Mouse (Mus musculus): ENCODE measurements at regions not wholly inside any gene's neighbourhood (a gene's known extent, or its start where the extent isn't known, plus 50 kb on each side); places are given as distances from the start of the nearest gene placed in this dataset.
A peak's percentile ranks its signal among the peaks of the same experiment; 100 is the strongest.

- ATAC-seq (replicated peaks; ENCODE audit: low FRiP score) (no peak), DNase-seq (ENCODE audit: low spot score) (no peak)
- Histone ChIP-seq H3K9ac (ENCODE audit: low read length) (no peak overlapping the region), H3K4me1 (replicated peaks; ENCODE audit: control insufficient read depth, insufficient read depth, low read length) (no peaks in the 10 kb centered on the region), H3K27me3 (ENCODE audit: control insufficient read depth, insufficient read depth, low read length) (no peaks in the 10 kb centered on the region), H3K9me3 (ENCODE audit: control insufficient read depth, low read length) (no peaks in the 10 kb centered on the region), H3K4me2 (ENCODE audit: low read depth, low read length, severe bottlenecking) (no peak overlapping the region), H3K4me3 (ENCODE audit: low read depth, low read length) (no peak overlapping the region), H3K27ac (ENCODE audit: low read depth, low read length) (no peak overlapping the region), H3K36me3 (ENCODE audit: control insufficient read depth, insufficient read depth, low read length) (no peaks in the 10 kb centered on the region)
- whole genome bisulfite sequencing, result 90% methylated on average over 8 of the region's 8 CpGs
Observed at GRCm38 (mm10) chr3:144286100-144286499, 81.1 kb upstream of the Lmo4 start.

DNA sequence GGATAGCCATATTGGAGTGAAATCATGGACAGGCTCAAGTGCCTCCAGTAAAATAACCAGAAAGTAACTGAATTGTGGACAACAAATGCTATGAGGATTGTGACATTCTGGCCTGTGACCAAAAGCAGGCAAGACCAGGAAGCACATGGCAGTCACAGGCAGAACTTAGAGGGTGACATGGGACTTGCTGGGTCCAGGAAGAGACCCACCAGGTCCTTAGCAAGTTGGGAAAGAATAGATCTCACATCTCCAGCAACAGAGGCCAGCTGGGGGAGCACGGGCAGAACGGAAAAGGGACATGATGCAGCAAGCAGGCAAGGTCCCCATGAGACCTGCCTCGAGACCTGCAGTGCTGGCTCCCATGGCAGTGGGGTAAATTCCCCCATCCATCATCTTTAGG, 79.3 kb upstream of the Lmo4 start:
- no peak overlapping the region for H3K27ac ChIP-seq (ENCODE audit: low read depth, low read length)
- H3K9ac ChIP-seq (ENCODE audit: low read length), result no peak overlapping the region
- H3K9me3 ChIP-seq (ENCODE audit: control insufficient read depth, low read length), result no peaks in the 10 kb centered on the region
- DNase-seq (ENCODE audit: low spot score) (no peak), ATAC-seq (replicated peaks; ENCODE audit: low FRiP score) (no peak)
- no peaks in the 10 kb centered on the region for H3K36me3 ChIP-seq (ENCODE audit: control insufficient read depth, insufficient read depth, low read length)
- H3K27me3 ChIP-seq (ENCODE audit: control insufficient read depth, insufficient read depth, low read length), result no peaks in the 10 kb centered on the region
- 94% methylated on average over 3 of the region's 3 CpGs for WGBS
- no peak overlapping the region for H3K4me2 ChIP-seq (ENCODE audit: low read depth, low read length, severe bottlenecking)
- no peaks in the 10 kb centered on the region for H3K4me1 ChIP-seq (replicated peaks; ENCODE audit: control insufficient read depth, insufficient read depth, low read length)
- no peak overlapping the region for H3K4me3 ChIP-seq (ENCODE audit: low read depth, low read length)

- Histone ChIP-seq H3K27ac (ENCODE audit: low read depth, low read length) (no peak overlapping the region), H3K9me3 (ENCODE audit: control insufficient read depth, low read length) (no peaks in the 10 kb centered on the region), H3K9ac (ENCODE audit: low read length) (no peak overlapping the region), H3K36me3 (ENCODE audit: control insufficient read depth, insufficient read depth, low read length) (no peaks in the 10 kb centered on the region), H3K4me3 (ENCODE audit: low read depth, low read length) (no peak overlapping the region), H3K27me3 (ENCODE audit: control insufficient read depth, insufficient read depth, low read length) (no peaks in the 10 kb centered on the region), H3K4me2 (ENCODE audit: low read depth, low read length, severe bottlenecking) (no peak overlapping the region), H3K4me1 (replicated peaks; ENCODE audit: control insufficient read depth, insufficient read depth, low read length) (no peaks in the 10 kb centered on the region)
- WGBS, result 84% methylated on average over 5 of the region's 5 CpGs
- ATAC-seq (replicated peaks; ENCODE audit: low FRiP score), result no peak
- DNase-seq (ENCODE audit: low spot score), result no peak
Observed at GRCm38 (mm10) chr3:144273115-144273514, 68.1 kb upstream of the Lmo4 start.

DNA sequence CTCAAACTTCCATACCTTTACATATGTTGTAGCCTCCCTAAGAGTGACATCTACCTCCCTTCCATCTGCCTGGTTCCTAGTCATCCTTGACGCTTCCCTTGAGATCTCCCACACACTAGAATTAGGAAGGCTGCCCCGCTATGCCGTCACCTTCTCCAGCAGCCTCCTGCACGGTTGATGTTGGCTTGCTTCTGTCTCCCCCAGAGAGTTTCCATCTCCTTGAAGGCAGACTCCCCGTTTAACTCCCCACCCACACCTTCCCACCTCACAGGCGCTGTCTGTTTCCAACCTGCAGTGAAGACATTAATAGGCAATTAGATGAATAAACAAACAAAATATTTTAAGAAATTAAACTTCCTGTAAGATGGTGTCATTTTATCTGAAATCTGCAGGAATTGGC, 65.2 kb upstream of the Lmo4 start:
- H3K4me1 ChIP-seq (replicated peaks; ENCODE audit: control insufficient read depth, insufficient read depth, low read length), result no peaks in the 10 kb centered on the region
- H3K9me3 ChIP-seq (ENCODE audit: control insufficient read depth, low read length), result no peaks in the 10 kb centered on the region
- H3K27me3 ChIP-seq (ENCODE audit: control insufficient read depth, insufficient read depth, low read length), result no peaks in the 10 kb centered on the region
- H3K27ac ChIP-seq (ENCODE audit: low read depth, low read length), result no peak overlapping the region
- H3K36me3 ChIP-seq (ENCODE audit: control insufficient read depth, insufficient read depth, low read length), result no peaks in the 10 kb centered on the region
- no peak overlapping the region for H3K4me2 ChIP-seq (ENCODE audit: low read depth, low read length, severe bottlenecking)
- no peak overlapping the region for H3K4me3 ChIP-seq (ENCODE audit: low read depth, low read length)
- DNase-seq (ENCODE audit: low spot score) (no peak), ATAC-seq (replicated peaks; ENCODE audit: low FRiP score) (no peak)
- H3K9ac ChIP-seq (ENCODE audit: low read length), result no peak overlapping the region
- WGBS, result 86% methylated on average over 6 of the region's 6 CpGs

DNA sequence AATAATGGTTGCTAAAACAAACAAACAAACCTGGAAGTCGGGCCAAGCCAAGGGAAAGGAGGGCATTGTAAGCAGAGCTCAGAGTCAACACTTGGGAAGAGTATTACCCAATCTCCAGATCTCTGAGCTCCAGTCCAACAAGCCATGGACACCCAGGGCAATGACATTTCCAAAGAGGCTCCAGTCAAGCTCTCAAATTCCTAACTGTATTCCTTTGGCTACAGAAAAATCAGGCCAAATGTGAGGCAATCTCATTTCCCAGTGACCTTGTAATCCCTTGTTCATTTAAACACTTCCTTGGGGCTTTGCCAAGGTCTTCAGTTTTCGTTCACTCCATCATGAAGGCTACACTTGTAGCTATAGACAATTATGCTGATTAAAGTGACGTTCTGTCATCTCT, 59.5 kb upstream of the Lmo4 start:
- 73% methylated on average over 3 of the region's 3 CpGs for WGBS
- ATAC-seq (replicated peaks; ENCODE audit: low FRiP score), result no peak

DNA sequence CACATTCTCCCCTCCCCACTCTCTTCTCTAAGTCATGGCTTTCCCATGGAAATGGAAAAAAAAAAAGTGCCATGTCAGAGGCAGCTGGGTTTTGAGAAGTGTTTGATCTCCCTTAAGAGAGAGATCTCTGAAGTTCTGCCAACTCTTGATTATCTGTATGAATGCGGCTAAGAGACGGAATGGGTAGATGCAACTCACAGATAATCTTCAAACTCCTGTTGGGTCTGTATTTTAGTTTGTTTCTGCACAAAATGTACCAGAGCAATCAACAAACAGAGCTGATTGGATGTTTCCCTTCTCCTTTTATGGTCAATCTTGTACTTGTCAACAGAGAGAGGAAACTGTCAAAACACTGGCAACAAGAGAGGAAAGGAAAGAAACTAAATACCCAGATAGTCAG, 55.9 kb upstream of the Lmo4 start:
- no peak for DNase-seq (ENCODE audit: low spot score)

More for the DNA sequence above, 59.5 kb upstream of the Lmo4 start:
- no peak overlapping the region for H3K4me2 ChIP-seq (ENCODE audit: low read depth, low read length, severe bottlenecking)
- no peak overlapping the region for H3K27ac ChIP-seq (ENCODE audit: low read depth, low read length)
- H3K9me3 ChIP-seq (ENCODE audit: control insufficient read depth, low read length), result no peaks in the 10 kb centered on the region
- no peak overlapping the region for H3K9ac ChIP-seq (ENCODE audit: low read length)
- H3K27me3 ChIP-seq (ENCODE audit: control insufficient read depth, insufficient read depth, low read length), result no peaks in the 10 kb centered on the region
- no peak overlapping the region for H3K4me3 ChIP-seq (ENCODE audit: low read depth, low read length)
- no peak for DNase-seq (ENCODE audit: low spot score)
- no peaks in the 10 kb centered on the region for H3K4me1 ChIP-seq (replicated peaks; ENCODE audit: control insufficient read depth, insufficient read depth, low read length)
- H3K36me3 ChIP-seq (ENCODE audit: control insufficient read depth, insufficient read depth, low read length), result no peaks in the 10 kb centered on the region

GRCm38 (mm10) chr3:144257714-144258517, 52.9 kb upstream of the Lmo4 start:
- ATAC-seq (replicated peaks; ENCODE audit: low FRiP score) (0 out of 2 replicates have a peak, but pooled peaks have one; percentile 44), DNase-seq (ENCODE audit: low spot score) (no peak)
- H3K9me3 ChIP-seq (ENCODE audit: control insufficient read depth, low read length), result no peaks in the 10 kb centered on the region
- H3K4me1 ChIP-seq (replicated peaks; ENCODE audit: control insufficient read depth, insufficient read depth, low read length), result no peaks in the 10 kb centered on the region
- H3K36me3 ChIP-seq (ENCODE audit: control insufficient read depth, insufficient read depth, low read length), result no peaks in the 10 kb centered on the region
- H3K27ac ChIP-seq (ENCODE audit: low read depth, low read length), result no peak overlapping the region
- 70% methylated on average over 6 of the region's 6 CpGs for WGBS
- no peak overlapping the region for H3K9ac ChIP-seq (ENCODE audit: low read length)
- H3K4me2 ChIP-seq (ENCODE audit: low read depth, low read length, severe bottlenecking), result no peak overlapping the region
- no peak overlapping the region for H3K4me3 ChIP-seq (ENCODE audit: low read depth, low read length)
- no peaks in the 10 kb centered on the region for H3K27me3 ChIP-seq (ENCODE audit: control insufficient read depth, insufficient read depth, low read length)

More for the DNA sequence above, 55.9 kb upstream of the Lmo4 start:
- H3K27ac ChIP-seq (ENCODE audit: low read depth, low read length), result no peak overlapping the region
- no peaks in the 10 kb centered on the region for H3K9me3 ChIP-seq (ENCODE audit: control insufficient read depth, low read length)
- no peaks in the 10 kb centered on the region for H3K36me3 ChIP-seq (ENCODE audit: control insufficient read depth, insufficient read depth, low read length)
- H3K4me2 ChIP-seq (ENCODE audit: low read depth, low read length, severe bottlenecking), result no peak overlapping the region
- no peaks in the 10 kb centered on the region for H3K27me3 ChIP-seq (ENCODE audit: control insufficient read depth, insufficient read depth, low read length)
- H3K4me3 ChIP-seq (ENCODE audit: low read depth, low read length), result no peak overlapping the region
- WGBS, result 94% methylated on average over 2 of the region's 2 CpGs
- H3K4me1 ChIP-seq (replicated peaks; ENCODE audit: control insufficient read depth, insufficient read depth, low read length), result no peaks in the 10 kb centered on the region
- H3K9ac ChIP-seq (ENCODE audit: low read length), result no peak overlapping the region
- ATAC-seq (replicated peaks; ENCODE audit: low FRiP score), result no peak

GRCm38 (mm10) chr3:144257196-144257595, 52.2 kb upstream of the Lmo4 start:
- ATAC-seq (replicated peaks; ENCODE audit: low FRiP score), result no peak
- H3K4me3 ChIP-seq (ENCODE audit: low read depth, low read length), result no peak overlapping the region
- no peaks in the 10 kb centered on the region for H3K27me3 ChIP-seq (ENCODE audit: control insufficient read depth, insufficient read depth, low read length)
- no peaks in the 10 kb centered on the region for H3K4me1 ChIP-seq (replicated peaks; ENCODE audit: control insufficient read depth, insufficient read depth, low read length)
- no peak overlapping the region for H3K9ac ChIP-seq (ENCODE audit: low read length)
- H3K9me3 ChIP-seq (ENCODE audit: control insufficient read depth, low read length), result no peaks in the 10 kb centered on the region
- H3K27ac ChIP-seq (ENCODE audit: low read depth, low read length), result no peak overlapping the region
- no peak for DNase-seq (ENCODE audit: low spot score)
- no peaks in the 10 kb centered on the region for H3K36me3 ChIP-seq (ENCODE audit: control insufficient read depth, insufficient read depth, low read length)
- H3K4me2 ChIP-seq (ENCODE audit: low read depth, low read length, severe bottlenecking), result no peak overlapping the region
- 84% methylated on average over 9 of the region's 9 CpGs for WGBS

Data from forebrain, embryonic 11.5 days (tissue).